Comparison of ENCODE assay signal across 7 mouse cellular contexts in genomic region chr1:72244317-72245036, GRCm38 (mm10). TPM values are rescaled to one million over a fixed set of nuclear protein-coding genes. Genes with fewer than 3 reads are reported as not detected.
A peak's percentile ranks its signal among the peaks of the same experiment; 100 is the strongest.
DNase-seq lines count a peak whose midpoint lies in the region; ATAC-seq and TF ChIP-seq lines count a peak whose summit lies in the region.

No protein-coding gene starts in this region.

- no peak overlapping the region for H3K4me3 ChIP-seq in bone marrow macrophage, adult 2 months (ENCODE audit: insufficient read depth, low read length)
- peak overlapping the region; percentile 48 for H3K4me3 ChIP-seq in forebrain, embryonic 15.5 days
- H3K4me3 ChIP-seq in liver, adult 2 months (ENCODE audit: insufficient read depth, low read depth, low read length) = no peak overlapping the region
- peak overlapping the region; percentile 48 for H3K4me3 ChIP-seq in neural tube, embryonic 13.5 days

- H3K36me3 ChIP-seq in forebrain, embryonic 15.5 days = no peaks in the 10 kb centered on the region
- no peaks in the 10 kb centered on the region for H3K36me3 ChIP-seq in liver, adult 2 months (ENCODE audit: control insufficient read depth, insufficient read depth, low read length)
- no peaks in the 10 kb centered on the region for H3K36me3 ChIP-seq in neural tube, embryonic 13.5 days

- no peaks in the 10 kb centered on the region for H3K79me2 ChIP-seq in liver, adult 2 months (ENCODE audit: control insufficient read depth, insufficient read depth, low read length)

- 0 out of 2 replicates have a peak, but pooled peaks cover 6% of the 10 kb centered on the region for H3K4me1 ChIP-seq in bone marrow macrophage, adult 2 months (ENCODE audit: control insufficient read depth, insufficient read depth, low read length)
- no peaks in the 10 kb centered on the region for H3K4me1 ChIP-seq in forebrain, embryonic 15.5 days
- H3K4me1 ChIP-seq in liver, adult 2 months (ENCODE audit: control insufficient read depth, insufficient read depth, low read length) = no peaks in the 10 kb centered on the region
- no peaks in the 10 kb centered on the region; the same call in 1 of the 2 replicates for H3K4me1 ChIP-seq in neural tube, embryonic 13.5 days (replicated peaks)

- 1% methylated on average over 12 of the region's 12 CpGs for WGBS in forebrain, embryonic 15.5 days
- 3% methylated on average over 12 of the region's 12 CpGs for WGBS in liver, adult 2 months
- WGBS in neural tube, embryonic 13.5 days = under 1% methylated on average over 12 of the region's 12 CpGs

- no peak for TF ChIP-seq CTCF in bone marrow macrophage, adult 2 months (IDR thresholded peaks at IDR 0.05; ENCODE audit: low read depth, low read length)
- no peak for TF ChIP-seq CTCF in liver, adult 2 months (IDR thresholded peaks at IDR 0.05; ENCODE audit: low read depth, low read length)

- TF ChIP-seq POLR2A in bone marrow macrophage, adult 2 months (IDR thresholded peaks at IDR 0.05; ENCODE audit: borderline replicate concordance, low read depth, low read length) = peak; percentile 96; the same call in 1 of the 2 replicates
- peak; percentile 36; the same call in 1 of the 2 replicates for TF ChIP-seq POLR2A in liver, adult 2 months (IDR thresholded peaks at IDR 0.05; ENCODE audit: extremely low read depth, insufficient read depth, low read length)

- peak; percentile 48 to 60 for DNase-seq in right cerebral cortex, postnatal 10 days (ENCODE audit: low spot score in 2 of 2)
- no peak for DNase-seq in right cerebral cortex, postnatal 4 days
- DNase-seq in liver, adult 2 months (ENCODE audit: extremely low read depth, low read depth, low spot score) = peak; percentile 91
- no peak for DNase-seq in layer of hippocampus, postnatal 14 days (ENCODE audit: low spot score in 2 of 2)

- H3K9ac ChIP-seq in forebrain, embryonic 15.5 days (replicated peaks) = 0 out of 2 replicates have a peak overlapping the region, but pooled peaks have one; percentile 79
- no peak overlapping the region for H3K9ac ChIP-seq in liver, adult 2 months (ENCODE audit: low read depth, low read length)
- peak overlapping the region; percentile 84; the same call in 1 of the 2 replicates for H3K9ac ChIP-seq in neural tube, embryonic 13.5 days

- H3K27me3 ChIP-seq in forebrain, embryonic 15.5 days = no peaks in the 10 kb centered on the region
- H3K27me3 ChIP-seq in liver, adult 2 months (ENCODE audit: control insufficient read depth, insufficient read depth, low read length) = no peaks in the 10 kb centered on the region
- H3K27me3 ChIP-seq in neural tube, embryonic 13.5 days = no peaks in the 10 kb centered on the region

- H3K9me3 ChIP-seq in forebrain, embryonic 15.5 days = no peaks in the 10 kb centered on the region
- H3K9me3 ChIP-seq in neural tube, embryonic 13.5 days = no peaks in the 10 kb centered on the region

- peak overlapping the region; percentile 55 for H3K4me2 ChIP-seq in forebrain, embryonic 15.5 days (replicated peaks)
- H3K4me2 ChIP-seq in neural tube, embryonic 13.5 days = peak overlapping the region; percentile 58

- H3K27ac ChIP-seq in bone marrow macrophage, adult 2 months (ENCODE audit: insufficient read depth, low read depth, low read length) = peak overlapping the region; percentile 6; the same call in 1 of the 2 replicates
- peak overlapping the region; percentile 95 for H3K27ac ChIP-seq in forebrain, embryonic 15.5 days (replicated peaks)
- H3K27ac ChIP-seq in liver, adult 2 months (replicated peaks; ENCODE audit: insufficient read depth, low read depth, low read length) = no peak overlapping the region
- peak overlapping the region; percentile 98 for H3K27ac ChIP-seq in neural tube, embryonic 13.5 days (replicated peaks)

- no peak for ATAC-seq in forebrain, embryonic 15.5 days (replicated peaks)
- peak; percentile 80 for ATAC-seq in neural tube, embryonic 13.5 days (ENCODE audit: low read depth)

RNA-seq across cellular contexts. Expression of gene Mreg, which starts 32.4 kb away (rescaled TPM):
- not detected in 2 replicates for polyA plus RNA-seq in bone marrow macrophage, adult 2 months (2012; ENCODE audit: insufficient read depth, insufficient read length, missing spikeins)
- polyA plus RNA-seq in forebrain, embryonic 15.5 days (2015; fragmentation: Nextera tagmentation; extraction: Ambion mirVana) = 0.94 and 1.4 TPM in 2 replicates
- total RNA-seq in liver, adult 2 months (2014; rRNA removed) = 19.5 and 27.9 TPM in 2 replicates
- polyA plus RNA-seq in liver, adult 2 months (2012; rRNA removed) = 43.1 and 56.6 TPM in 2 replicates
- 12.9 and 13.6 TPM in 2 replicates for polyA plus RNA-seq in neural tube, embryonic 13.5 days (2015; fragmentation: Nextera tagmentation; extraction: Ambion mirVana)
- total RNA-seq in layer of hippocampus, postnatal 14 days (2021) = 1 to 10 TPM; 3.1 to 4.5 TPM

RNA-seq across cellular contexts. Expression of gene Pecr, which starts 39.6 kb away (rescaled TPM):
- polyA plus RNA-seq in bone marrow macrophage, adult 2 months (2012; ENCODE audit: insufficient read depth, insufficient read length, missing spikeins) = 5.6 and 12.3 TPM in 2 replicates
- polyA plus RNA-seq in forebrain, embryonic 15.5 days (2015; fragmentation: Nextera tagmentation; extraction: Ambion mirVana) = 9.1 and 12.8 TPM in 2 replicates
- total RNA-seq in liver, adult 2 months (2014; rRNA removed) = 262 and 269 TPM in 2 replicates
- 228 and 250 TPM in 2 replicates for polyA plus RNA-seq in liver, adult 2 months (2012; rRNA removed)
- 8.7 and 9.6 TPM in 2 replicates for polyA plus RNA-seq in neural tube, embryonic 13.5 days (2015; fragmentation: Nextera tagmentation; extraction: Ambion mirVana)
- 1 to 10 TPM; 5.9 to 6.1 TPM for total RNA-seq in layer of hippocampus, postnatal 14 days (2021)

RNA-seq across cellular contexts. Expression of gene Tmem169, which starts 39.7 kb away (rescaled TPM):
- not detected in 2 replicates for polyA plus RNA-seq in bone marrow macrophage, adult 2 months (2012; ENCODE audit: insufficient read depth, insufficient read length, missing spikeins)
- polyA plus RNA-seq in forebrain, embryonic 15.5 days (2015; fragmentation: Nextera tagmentation; extraction: Ambion mirVana) = 32.8 and 34.0 TPM in 2 replicates
- total RNA-seq in liver, adult 2 months (2014; rRNA removed) = 0.13 and 0.18 TPM in 2 replicates
- polyA plus RNA-seq in liver, adult 2 months (2012; rRNA removed) = 0.14 and 0.16 TPM in 2 replicates
- 33.4 and 37.3 TPM in 2 replicates for polyA plus RNA-seq in neural tube, embryonic 13.5 days (2015; fragmentation: Nextera tagmentation; extraction: Ambion mirVana)
- total RNA-seq in layer of hippocampus, postnatal 14 days (2021) = 10 to 100 TPM; 25.5 to 26.1 TPM

Comparison
In these comparisons a context has a peak if more than half of its experiments do, and no peak if none do; other contexts are left out.
1. DNase-seq: peak in right cerebral cortex, postnatal 10 days (2 of 2) and liver, adult 2 months (single experiment); none in right cerebral cortex, postnatal 4 days (single experiment) and layer of hippocampus, postnatal 14 days (0 of 2).
2. H3K4me3 ChIP-seq: peak in forebrain, embryonic 15.5 days (single experiment) and neural tube, embryonic 13.5 days (single experiment); none in bone marrow macrophage, adult 2 months (single experiment) and liver, adult 2 months (single experiment).
3. RNA of gene Pecr, which starts 39.6 kb away (polyA plus RNA-seq): 228 to 250 TPM in liver, adult 2 months; 9.1 to 12.8 TPM in forebrain, embryonic 15.5 days, 8.7 to 9.6 TPM in neural tube, embryonic 13.5 days and 5.6 to 12.3 TPM in bone marrow macrophage, adult 2 months; every median in the first group is over 10 times any median in the second.
4. RNA of gene Tmem169, which starts 39.7 kb away (polyA plus RNA-seq): 33.4 to 37.3 TPM in neural tube, embryonic 13.5 days and 32.8 to 34.0 TPM in forebrain, embryonic 15.5 days; 0.14 to 0.16 TPM in liver, adult 2 months and not detected in bone marrow macrophage, adult 2 months; every median in the first group is over 10 times any median in the second.